Mouse (Mus musculus) heart, postnatal 0 days (tissue): ENCODE measurements around the gene Nanos3. TPM values are rescaled to one million over a fixed set of nuclear protein-coding genes. Genes with fewer than 3 reads are reported as not detected.

Source experiments
- ATAC-seq: fragments of 200-750 bp; cut with Nextera tagmentation; 2 replicates; pipeline ENCODE4 v1.8.0; 2017; ENCODE audit warnings: low read depth, moderate number of reproducible peaks, moderate library complexity; ENCODE audit not compliant: insufficient read depth
- DNase-seq: peaks from one replicate; pipeline ENCODE4 v3.0.0-alpha.2; 2016; ENCODE audit warnings: low spot score
- H3K27ac ChIP-seq: fragments of 300-500 bp; sonication (generic); 2 replicates; pipeline ENCODE4 v1.5.1; 2014; ENCODE audit warnings: low read depth, mild to moderate bottlenecking
- H3K27me3 ChIP-seq: fragments of 300-500 bp; sonication (generic); 2 replicates; pipeline ENCODE4 v1.6.1; 2014; ENCODE audit warnings: low read length, mixed read lengths; ENCODE audit not compliant: control insufficient read depth, insufficient read depth
- H3K36me3 ChIP-seq: fragments of 300-500 bp; sonication (generic); replicated peaks from 2 replicates; pipeline ENCODE4 v1.6.1; 2014; ENCODE audit warnings: low read length, mixed read lengths; ENCODE audit not compliant: control insufficient read depth, insufficient read depth
- H3K4me1 ChIP-seq: fragments of 300-500 bp; sonication (generic); 2 replicates; pipeline ENCODE4 v1.6.1; 2014; ENCODE audit warnings: antibody characterized with exemption; ENCODE audit not compliant: control insufficient read depth, insufficient read depth
- H3K4me2 ChIP-seq: fragments of 300-500 bp; sonication (generic); 2 replicates; pipeline ENCODE4 v1.6.1; 2014; ENCODE audit warnings: low read depth, mild to moderate bottlenecking, low read length, moderate library complexity
- H3K4me3 ChIP-seq: fragments of 300-500 bp; sonication (generic); 2 replicates; pipeline ENCODE4 v1.5.1; 2014; ENCODE audit warnings: low read depth, low read length
- H3K9ac ChIP-seq: fragments of 300-500 bp; sonication (generic); replicated peaks from 2 replicates; pipeline ENCODE4 v1.6.1; 2014; ENCODE audit warnings: low read depth, low read length, mixed read lengths
- H3K9me3 ChIP-seq: fragments of 300-500 bp; sonication (generic); replicated peaks from 2 replicates; pipeline ENCODE4 v1.6.1; 2016; ENCODE audit warnings: low read length; ENCODE audit not compliant: control insufficient read depth
- CTCF ChIP-seq: IDR thresholded peaks from 2 replicates; pipeline ENCODE4 v1.5.1; 2016; ENCODE audit warnings: antibody characterized with exemption, control low read depth, low read depth
- EP300 ChIP-seq: IDR thresholded peaks from 2 replicates; pipeline ENCODE4 v1.6.1; 2016; ENCODE audit warnings: antibody characterized with exemption, low read depth
- WGBS: fragments of 180-500 bp; shearing (Covaris S2); extraction: QIAGEN DNeasy Blood & Tissue Kit; methylation state at CpG from one replicate; pipeline ENCODE4 v1.1.7; 2014; 5-methylcytosine and 5-hydroxymethylcytosine counted together
- polyA plus RNA-seq: library from polyadenylated mRNA; unstranded; fragments of >200 nt; fragmentation: Nextera tagmentation; extraction: Ambion mirVana; gene quantifications from 2 replicates; pipeline ENCODE4 v1.2.1, GENCODE M21; 2015
- total RNA-seq: library from RNA; depleted of rRNA; stranded (reverse); fragments of >200 nt; gene quantifications from 2 replicates; pipeline ENCODE4 v1.2.3, GENCODE M21; 2014; ENCODE audit warnings: low replicate concordance

The Nanos3 gene
- total and polyA plus RNA-seq, 2 experiments from 2014 or later = 4.6 TPM; not detected in 1

DNA sequence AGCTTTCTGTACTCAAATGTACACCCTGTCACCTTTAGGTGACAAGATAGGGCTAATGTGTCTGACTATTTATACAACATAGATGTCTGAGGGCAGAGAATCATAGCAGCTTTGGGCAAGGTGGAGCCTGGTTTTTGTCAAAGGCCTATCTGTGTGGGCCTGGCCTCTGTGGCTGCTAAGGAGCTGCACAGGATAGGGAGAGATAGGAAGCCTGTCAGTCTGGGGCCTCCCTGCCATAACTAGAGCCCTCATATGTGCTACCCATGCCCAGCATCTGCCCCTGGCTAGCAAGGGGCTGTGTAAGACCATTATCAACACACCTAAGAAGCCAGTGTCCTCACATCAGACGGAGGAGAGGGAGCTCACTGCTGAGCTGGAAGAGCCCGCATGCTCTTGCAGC is 17.3 kb downstream of the Nanos3 start:
- TF ChIP-seq CTCF = no peak
- Histone ChIP-seq H3K9me3 (no peaks in the 10 kb centered on the region), H3K27ac (no peak overlapping the region), H3K9ac (no peak overlapping the region), H3K4me3 (no peak overlapping the region), H3K4me2 (no peak overlapping the region), H3K27me3 (no peaks in the 10 kb centered on the region), H3K4me1 (no peaks in the 10 kb centered on the region), H3K36me3 (peaks cover 9% of the 10 kb centered on the region; the same call in 1 of the 2 replicates)
- WGBS = 67% methylated on average over 2 of the region's 2 CpGs
- ATAC-seq (no peak), DNase-seq (no peak)

DNA sequence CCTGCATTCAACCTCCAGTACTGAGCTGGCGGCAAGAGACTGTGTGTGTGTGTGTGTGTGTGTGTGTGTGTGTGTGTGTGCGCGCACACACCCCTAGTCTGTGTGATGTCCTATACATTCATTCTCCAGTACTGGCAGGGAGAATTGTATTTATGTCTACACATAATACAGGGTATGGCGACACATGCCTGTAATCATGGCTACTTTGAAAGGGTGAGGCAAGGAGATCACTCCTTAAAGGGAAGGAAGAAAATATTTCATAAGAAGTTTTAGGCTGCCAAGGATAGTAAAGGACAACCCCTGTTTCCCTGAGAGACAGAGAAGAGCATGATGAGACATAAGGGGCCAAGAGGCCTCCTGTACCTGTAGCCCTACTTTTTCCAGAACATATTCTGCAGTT is 27.4 kb downstream of the Nanos3 start:
- Histone ChIP-seq H3K4me3 (no peak overlapping the region), H3K9me3 (no peaks in the 10 kb centered on the region), H3K9ac (no peak overlapping the region), H3K4me1 (no peaks in the 10 kb centered on the region), H3K27me3 (no peaks in the 10 kb centered on the region), H3K27ac (no peak overlapping the region), H3K4me2 (no peak overlapping the region), H3K36me3 (no peaks in the 10 kb centered on the region)
- no peak for DNase-seq
- ATAC-seq = no peak
- 88% methylated on average over 4 of the region's 4 CpGs for WGBS
- no peak for TF ChIP-seq EP300
- TF ChIP-seq CTCF = no peak

DNA sequence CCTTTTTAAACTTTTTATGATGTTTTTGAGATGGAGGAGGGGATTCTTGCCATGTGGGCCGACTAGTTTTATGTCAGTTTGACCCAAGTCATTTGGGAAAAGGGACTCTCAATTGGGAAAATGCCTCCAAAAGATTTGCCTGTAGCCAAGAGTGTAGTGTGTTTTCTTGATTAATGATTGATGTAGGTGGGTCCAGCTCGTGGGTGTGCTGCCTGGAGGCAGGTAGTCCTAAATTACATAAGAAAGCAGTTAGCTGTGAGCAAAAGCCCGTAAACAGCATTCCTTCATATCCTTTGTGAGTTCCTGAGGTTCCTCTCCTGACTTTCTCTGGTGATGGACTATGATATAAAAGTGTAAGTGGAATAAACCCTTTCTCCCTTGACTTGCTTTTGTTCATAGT is 35.8 kb downstream of the Nanos3 start:
- Histone ChIP-seq H3K9ac (no peak overlapping the region), H3K9me3 (no peaks in the 10 kb centered on the region), H3K36me3 (no peaks in the 10 kb centered on the region), H3K4me3 (no peak overlapping the region), H3K4me1 (peaks cover 17% of the 10 kb centered on the region), H3K27me3 (no peaks in the 10 kb centered on the region), H3K4me2 (no peak overlapping the region), H3K27ac (no peak overlapping the region)
- DNase-seq (no peak), ATAC-seq (no peak)
- 80% methylated on average over 3 of the region's 3 CpGs for WGBS
- no peak for TF ChIP-seq CTCF
- TF ChIP-seq EP300 = no peak

DNA sequence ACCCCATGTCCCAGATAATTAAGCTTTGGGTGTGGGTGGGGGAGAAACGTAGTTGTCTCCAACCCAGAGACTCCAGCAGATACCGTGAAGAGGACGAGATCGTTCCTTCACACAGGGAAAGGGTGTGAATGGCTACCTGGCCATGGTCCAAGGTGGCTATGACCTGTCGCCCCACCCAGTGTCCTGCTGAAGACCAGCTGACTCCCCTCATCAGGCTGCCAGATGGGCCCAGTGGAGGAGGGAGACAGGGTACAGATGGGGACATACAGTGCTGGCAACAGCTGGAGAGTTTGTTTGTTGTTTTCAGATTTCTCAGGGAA is 36.5 kb downstream of the Nanos3 start:
- no peaks in the 10 kb centered on the region for H3K27me3 ChIP-seq
- peaks cover 17% of the 10 kb centered on the region for H3K4me1 ChIP-seq
- ATAC-seq (no peak), DNase-seq (no peak)
- peak overlapping the region; percentile 94; the same call in 1 of the 2 replicates for H3K4me2 ChIP-seq
- 38% methylated on average over 5 of the region's 5 CpGs for WGBS
- H3K4me3 ChIP-seq = no peak overlapping the region
- H3K36me3 ChIP-seq = peaks cover 6% of the 10 kb centered on the region
- no peaks in the 10 kb centered on the region for H3K9me3 ChIP-seq
- TF ChIP-seq EP300 (no peak), CTCF (no peak)
- H3K27ac ChIP-seq = no peak overlapping the region
- no peak overlapping the region for H3K9ac ChIP-seq

DNA sequence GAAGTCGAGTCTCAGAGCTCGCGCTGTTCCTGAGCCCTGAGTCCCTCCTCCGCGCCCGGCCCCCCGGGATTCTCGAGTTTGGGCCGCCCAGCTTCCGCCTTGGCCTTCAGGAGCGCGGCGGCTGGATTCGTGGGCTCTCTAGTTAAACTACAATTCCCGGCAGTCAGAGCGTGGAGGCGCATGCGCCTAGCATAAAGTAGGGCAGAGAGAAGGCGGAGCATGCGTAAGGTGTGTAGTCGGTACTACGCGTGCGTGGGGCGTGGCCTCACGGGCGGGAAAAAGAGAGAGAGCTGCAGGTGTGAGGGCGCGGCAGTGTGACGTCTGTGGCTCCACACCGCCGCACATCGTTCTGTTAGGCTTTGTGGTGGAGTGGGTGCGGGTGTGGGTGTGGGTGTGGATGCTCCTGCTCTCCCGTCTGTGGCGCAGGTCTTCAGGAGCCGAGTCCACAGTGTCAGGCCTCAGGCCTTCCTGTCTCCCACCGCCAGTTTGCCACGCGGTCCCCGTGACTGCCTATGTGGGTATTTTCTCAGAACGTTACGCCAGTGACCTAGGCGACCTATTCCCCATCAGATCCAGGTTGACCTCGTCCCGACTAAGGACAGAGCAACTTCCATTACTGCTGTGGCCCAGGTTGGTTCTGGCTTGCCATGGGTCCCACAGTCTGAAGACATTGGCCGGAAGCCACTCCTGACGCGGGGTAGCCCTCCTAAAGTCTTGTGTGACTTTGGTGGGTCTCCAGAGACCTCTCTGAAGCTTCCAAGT is 37.1 kb downstream of the Nanos3 start, which contains the start of the genes Cc2d1a and 4930432K21Rik:
TSS of gene Cc2d1a (minus strand) at position 168 of the 762 bp plus-strand sequence.
TSS of gene 4930432K21Rik (plus strand) at position 257 of the 762 bp plus-strand sequence.
- Histone ChIP-seq H3K4me3 (peak within 1 kb of the TSS; percentile 69), H3K27ac (no peak within 1 kb of the TSS), H3K4me1 (peaks cover 17% of the 10 kb centered on the region), H3K9ac (peak within 1 kb of the TSS; percentile 71), H3K27me3 (no peaks in the 10 kb centered on the region), H3K4me2 (peak within 1 kb of the TSS; percentile 94), H3K9me3 (no peaks in the 10 kb centered on the region), H3K36me3 (peaks cover 12% of the 10 kb centered on the region)
- DNase-seq (peak; percentile 97), ATAC-seq (peak; percentile 96)
- WGBS = 17% methylated on average over 49 of the region's 49 CpGs
- TF ChIP-seq EP300 (no peak), CTCF (no peak)
